Mouse (Mus musculus) midbrain, embryonic 10.5 days (tissue): ENCODE data around the gene Kpnb1. TPM values are rescaled to one million over a fixed set of nuclear protein-coding genes. Genes with fewer than 3 reads are reported as not detected.

Source experiments
- DNase-seq: peaks from one replicate; pipeline ENCODE4 v3.0.0-alpha.2; 2017; ENCODE audit warnings: low spot score
- H3K27ac ChIP-seq: fragments of 300-500 bp; sonication (generic); replicated peaks from 2 replicates; pipeline ENCODE4 v1.5.1; 2016; ENCODE audit warnings: mild to moderate bottlenecking
- H3K27me3 ChIP-seq: fragments of 300-500 bp; sonication (generic); 2 replicates; pipeline ENCODE4 v1.6.1; 2016; ENCODE audit warnings: low read depth, mild to moderate bottlenecking; ENCODE audit not compliant: poor library complexity, severe bottlenecking
- H3K36me3 ChIP-seq: fragments of 300-500 bp; sonication (generic); 2 replicates; pipeline ENCODE4 v1.6.1; 2016; ENCODE audit warnings: mild to moderate bottlenecking, moderate library complexity
- H3K4me1 ChIP-seq: fragments of 300-500 bp; sonication (generic); 2 replicates; pipeline ENCODE4 v1.6.1; 2016
- H3K4me3 ChIP-seq: fragments of 300-500 bp; sonication (generic); 2 replicates; pipeline ENCODE4 v1.5.1; 2016; ENCODE audit warnings: mild to moderate bottlenecking, moderate library complexity
- H3K9me3 ChIP-seq: fragments of 300-500 bp; sonication (generic); replicated peaks from 2 replicates; pipeline ENCODE4 v1.6.1; 2016; ENCODE audit warnings: mild to moderate bottlenecking
- WGBS: fragments of 180-500 bp; shearing (Covaris S2); methylation state at CpG from one replicate; pipeline ENCODE4 v1.1.7; 2016; 5-methylcytosine and 5-hydroxymethylcytosine counted together
- polyA plus RNA-seq: library from polyadenylated mRNA; unstranded; fragments of >200 nt; fragmentation: Nextera tagmentation; extraction: Ambion mirVana; gene quantifications from 2 replicates; pipeline ENCODE4 v1.2.1, GENCODE M21; 2016

Gene Kpnb1
- polyA plus RNA-seq, 1 experiment from 2014 or later: 95.7 TPM

DNA sequence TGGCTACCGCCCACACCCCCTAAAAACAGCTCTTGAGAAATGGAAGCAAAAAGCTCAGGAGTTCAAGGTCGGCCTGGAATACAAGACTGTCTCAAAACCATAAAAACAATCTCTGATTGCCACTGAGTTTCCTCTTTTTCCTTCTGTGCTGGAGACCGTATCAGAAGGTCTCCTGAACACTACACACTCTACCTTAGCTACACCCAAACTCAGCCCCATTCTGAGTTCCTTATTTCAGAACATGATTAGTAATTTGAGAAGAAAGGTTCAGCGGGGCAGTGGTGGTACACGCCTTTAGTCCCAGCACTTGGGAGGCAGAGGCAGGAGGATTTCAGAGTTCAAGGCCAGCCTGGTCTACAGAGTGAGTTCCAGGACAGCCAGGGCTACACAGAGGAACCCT, 6.6 kb downstream of the Kpnb1 start:
- H3K4me1 ChIP-seq: peaks cover 23% of the 10 kb centered on the region
- H3K27me3 ChIP-seq: no peaks in the 10 kb centered on the region
- no peak overlapping the region for H3K4me3 ChIP-seq
- 91% methylated on average over 5 of the region's 5 CpGs for WGBS
- H3K9me3 ChIP-seq: no peaks in the 10 kb centered on the region
- DNase-seq: no peak
- no peak overlapping the region for H3K27ac ChIP-seq
- H3K36me3 ChIP-seq: peaks cover 100% of the 10 kb centered on the region

DNA sequence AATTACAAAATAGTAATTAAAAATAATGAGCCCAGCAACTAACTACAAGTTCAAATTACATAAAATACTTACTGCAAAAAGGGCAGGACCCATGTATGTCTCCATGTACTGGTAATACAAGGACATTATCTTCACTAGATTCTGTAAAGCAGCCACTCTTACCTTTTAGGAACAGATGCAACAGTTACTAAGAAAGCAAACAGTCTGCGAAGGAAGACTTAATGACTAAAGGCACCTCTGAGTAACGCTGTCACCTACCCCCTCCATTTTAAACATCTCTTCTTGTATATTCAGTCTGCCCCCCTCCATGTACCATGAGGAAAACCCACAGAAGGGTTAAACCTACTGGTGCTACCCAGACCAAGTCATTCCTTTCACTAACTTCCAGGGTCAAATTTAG, 9.5 kb downstream of the Kpnb1 start:
- Histone ChIP-seq H3K27me3 (no peaks in the 10 kb centered on the region), H3K9me3 (no peaks in the 10 kb centered on the region), H3K4me1 (no peaks in the 10 kb centered on the region), H3K4me3 (no peak overlapping the region), H3K36me3 (peaks cover 100% of the 10 kb centered on the region), H3K27ac (no peak overlapping the region)
- WGBS: 97% methylated on average over 2 of the region's 2 CpGs
- no peak for DNase-seq

DNA sequence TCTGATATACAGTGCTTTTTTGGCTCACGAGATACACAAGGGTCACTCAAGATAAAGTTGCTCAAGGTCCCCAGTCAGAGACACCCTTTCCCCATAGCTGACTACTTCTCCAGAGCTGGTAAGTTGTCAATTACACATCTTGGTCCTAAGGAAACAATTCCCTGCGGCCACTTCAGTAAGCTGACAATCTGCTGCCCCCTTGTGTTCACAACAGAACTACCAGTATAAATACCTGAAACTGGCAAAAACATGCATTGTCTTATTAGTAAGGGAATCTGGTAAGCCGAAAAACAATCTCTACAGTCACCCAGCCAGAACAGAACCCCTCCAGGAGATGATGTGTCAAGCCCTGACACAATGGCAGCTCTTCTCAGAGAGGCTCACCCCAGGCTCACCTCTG, 10.8 kb downstream of the Kpnb1 start:
- WGBS: 70% methylated on average over 3 of the region's 3 CpGs
- Histone ChIP-seq H3K27ac (no peak overlapping the region), H3K9me3 (no peaks in the 10 kb centered on the region), H3K27me3 (no peaks in the 10 kb centered on the region), H3K4me3 (no peak overlapping the region), H3K36me3 (peaks cover 100% of the 10 kb centered on the region), H3K4me1 (no peaks in the 10 kb centered on the region)
- DNase-seq: peak; percentile 37

DNA sequence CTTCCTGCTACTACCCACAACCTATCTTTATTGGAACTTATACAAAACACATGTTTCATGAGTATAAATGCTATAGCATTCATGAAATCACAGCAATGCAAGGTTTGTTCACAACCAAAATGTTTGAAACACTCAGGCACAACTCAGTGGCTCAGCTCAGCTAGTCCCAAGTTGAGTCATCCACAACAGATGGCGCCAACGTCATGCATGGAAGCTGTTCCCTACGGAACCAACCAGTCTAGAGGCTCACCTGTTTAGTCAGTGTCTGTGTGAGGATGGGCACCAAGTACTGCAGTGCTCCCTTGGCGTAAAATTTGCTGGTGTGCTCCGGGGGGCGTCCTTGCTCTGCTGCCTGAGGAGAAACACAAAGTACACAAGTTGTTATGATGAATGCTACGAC, 12.2 kb downstream of the Kpnb1 start:
- no peak overlapping the region for H3K4me3 ChIP-seq
- WGBS: 95% methylated on average over 7 of the region's 7 CpGs
- H3K27me3 ChIP-seq: no peaks in the 10 kb centered on the region
- peaks cover 100% of the 10 kb centered on the region for H3K36me3 ChIP-seq
- DNase-seq: no peak
- no peak overlapping the region for H3K27ac ChIP-seq
- H3K4me1 ChIP-seq: no peaks in the 10 kb centered on the region
- H3K9me3 ChIP-seq: no peaks in the 10 kb centered on the region

DNA sequence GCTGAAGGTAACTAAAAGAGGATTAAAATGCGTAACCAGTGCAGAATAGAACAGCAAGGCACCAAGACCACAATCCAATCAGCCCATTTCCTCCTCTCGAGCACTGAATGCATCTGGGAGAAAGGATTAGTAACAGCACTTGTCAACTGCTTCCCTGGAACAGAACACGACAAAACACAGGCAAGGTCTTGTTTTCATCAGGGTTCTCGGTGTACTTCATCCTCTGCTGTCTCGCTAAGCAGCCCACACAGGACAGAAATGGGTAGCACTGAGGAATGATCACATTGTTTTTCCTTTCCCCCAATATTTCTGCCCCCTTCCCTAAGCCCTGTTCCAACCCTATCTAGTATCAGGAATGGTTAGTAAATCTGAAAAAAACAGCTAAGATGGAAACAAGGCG, 27.3 kb downstream of the Kpnb1 start:
- H3K4me3 ChIP-seq: no peak overlapping the region
- no peaks in the 10 kb centered on the region for H3K27me3 ChIP-seq
- no peak overlapping the region for H3K27ac ChIP-seq
- DNase-seq: no peak
- no peaks in the 10 kb centered on the region for H3K4me1 ChIP-seq
- H3K36me3 ChIP-seq: peaks cover 100% of the 10 kb centered on the region
- H3K9me3 ChIP-seq: no peaks in the 10 kb centered on the region
- 71% methylated on average over 6 of the region's 6 CpGs for WGBS

DNA sequence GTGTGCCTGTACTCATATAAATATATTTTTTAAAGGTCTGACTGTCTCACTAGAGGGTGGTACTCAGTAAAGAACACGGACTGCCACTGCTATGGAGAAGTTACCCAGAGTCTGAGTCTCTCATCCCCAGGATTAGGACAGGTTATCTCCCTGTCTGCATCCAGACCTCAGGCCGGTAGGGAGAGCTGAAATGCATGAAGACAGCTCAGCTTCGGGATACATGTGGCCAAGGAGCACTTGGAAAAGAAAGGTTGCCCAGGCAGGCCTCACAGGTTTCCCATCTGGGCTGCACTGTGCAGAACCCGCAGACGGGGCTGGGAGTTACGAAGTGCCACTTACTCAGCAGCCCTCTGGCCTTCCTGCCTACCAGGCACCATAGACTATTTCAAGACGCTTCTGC, 30.7 kb downstream of the Kpnb1 start:
- 84% methylated on average over 7 of the region's 7 CpGs for WGBS

DNA sequence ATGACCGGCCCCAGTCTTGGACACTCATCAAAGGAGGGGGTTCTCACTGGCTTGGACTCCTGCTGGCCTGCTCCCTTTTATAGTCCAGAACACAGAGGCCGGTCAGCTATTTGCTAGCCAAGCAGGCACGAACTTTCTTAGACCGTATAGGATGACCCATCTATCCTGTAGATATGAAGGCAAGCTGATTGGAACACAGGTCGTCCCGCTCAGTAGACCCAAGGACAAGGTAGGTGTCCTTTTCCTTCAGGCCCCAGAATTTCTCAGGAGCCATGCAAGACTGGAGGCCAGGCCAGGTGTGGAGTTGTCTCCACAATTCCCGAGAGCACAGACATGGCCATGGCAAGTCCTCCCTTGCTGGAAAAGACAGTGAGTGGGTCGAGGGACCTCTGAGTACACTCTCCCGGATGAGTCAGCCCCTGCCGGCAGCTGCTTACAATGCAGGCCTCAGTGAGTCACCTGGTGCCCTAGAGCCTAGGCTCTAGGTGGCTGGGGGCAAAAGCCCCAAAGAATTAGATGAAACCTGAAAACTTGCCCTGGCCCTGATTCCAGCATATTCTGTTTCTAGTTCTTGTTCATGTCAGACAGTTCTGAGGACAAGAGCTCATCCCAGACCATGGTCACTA, 34.9 kb downstream of the Kpnb1 start:
- Histone ChIP-seq H3K27ac (peak overlapping the region; percentile 53), H3K36me3 (peaks cover 46% of the 10 kb centered on the region), H3K9me3 (no peaks in the 10 kb centered on the region), H3K27me3 (peaks cover 29% of the 10 kb centered on the region), H3K4me1 (peaks cover 48% of the 10 kb centered on the region), H3K4me3 (peak overlapping the region; percentile 66)
- peak; percentile 33 for DNase-seq
- 20% methylated on average over 10 of the region's 10 CpGs for WGBS

More for the DNA sequence above, 30.7 kb downstream of the Kpnb1 start:
- Histone ChIP-seq H3K4me3 (no peak overlapping the region), H3K27ac (no peak overlapping the region), H3K9me3 (no peaks in the 10 kb centered on the region), H3K27me3 (peaks cover 4% of the 10 kb centered on the region; the same call in 1 of the 2 replicates), H3K36me3 (peaks cover 87% of the 10 kb centered on the region), H3K4me1 (peaks cover 18% of the 10 kb centered on the region)
- DNase-seq: no peak

DNA sequence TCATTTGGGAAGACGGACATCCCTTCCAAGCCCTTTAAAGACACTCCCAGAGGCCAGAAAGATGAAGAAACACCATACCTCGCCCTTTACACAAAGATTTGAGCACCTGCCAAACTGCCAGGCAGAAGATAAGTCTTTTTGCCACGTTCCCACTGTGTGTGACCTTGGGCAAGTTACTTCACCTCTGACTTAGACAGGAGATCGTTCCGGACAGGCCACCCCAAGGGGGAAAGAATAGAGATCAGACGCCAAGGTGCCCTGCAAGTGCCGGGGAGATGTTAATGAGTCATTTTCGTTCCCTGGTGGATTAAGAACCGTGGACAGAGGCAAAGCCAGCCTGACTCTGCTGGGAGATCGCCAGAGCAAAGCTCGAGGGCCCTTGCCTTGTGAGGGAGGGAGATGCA, 35.7 kb downstream of the Kpnb1 start:
- peak; percentile 45 for DNase-seq
- Histone ChIP-seq H3K9me3 (no peaks in the 10 kb centered on the region), H3K27me3 (peaks cover 36% of the 10 kb centered on the region), H3K36me3 (peaks cover 42% of the 10 kb centered on the region), H3K4me1 (peaks cover 48% of the 10 kb centered on the region), H3K4me3 (peak overlapping the region; percentile 66), H3K27ac (peak overlapping the region; percentile 53)
- under 1% methylated on average over 11 of the region's 11 CpGs for WGBS

DNA sequence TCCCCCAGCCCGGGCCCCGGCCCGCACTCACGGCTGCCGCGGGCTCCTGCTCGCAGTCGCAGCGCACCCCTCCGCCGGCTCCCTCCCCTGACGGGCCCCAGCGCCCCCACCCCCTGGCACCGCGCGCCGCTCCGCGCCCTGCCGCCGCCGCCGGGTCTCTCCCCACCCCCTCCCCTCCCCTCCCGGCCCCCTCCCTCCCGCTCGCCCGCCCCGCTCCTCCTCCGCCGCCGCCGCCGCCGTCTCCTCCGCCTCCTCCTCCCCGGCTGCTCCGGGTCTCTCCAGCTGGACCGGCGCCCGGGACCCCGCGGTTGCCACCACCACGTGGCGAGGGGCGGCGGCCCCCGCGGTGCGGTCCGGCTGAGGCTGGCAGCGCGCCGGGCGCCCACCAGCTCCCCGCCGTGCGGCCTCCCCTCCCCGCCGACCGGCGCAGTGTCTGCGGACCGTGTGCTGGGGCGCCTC, 36.3 kb downstream of the Kpnb1 start, which contains the start of gene Tbkbp1:
Gene Tbkbp1 (minus strand): TSS at position 153 of the 459 bp plus-strand sequence.
- peaks cover 36% of the 10 kb centered on the region for H3K36me3 ChIP-seq
- no peaks in the 10 kb centered on the region for H3K9me3 ChIP-seq
- DNase-seq: no peak
- WGBS: 1% methylated on average over 37 of the region's 64 CpGs
- peak within 1 kb of the TSS; percentile 66 for H3K4me3 ChIP-seq
- H3K27me3 ChIP-seq: peaks cover 36% of the 10 kb centered on the region
- peak within 1 kb of the TSS; percentile 96 for H3K27ac ChIP-seq
- H3K4me1 ChIP-seq: peaks cover 52% of the 10 kb centered on the region

DNA sequence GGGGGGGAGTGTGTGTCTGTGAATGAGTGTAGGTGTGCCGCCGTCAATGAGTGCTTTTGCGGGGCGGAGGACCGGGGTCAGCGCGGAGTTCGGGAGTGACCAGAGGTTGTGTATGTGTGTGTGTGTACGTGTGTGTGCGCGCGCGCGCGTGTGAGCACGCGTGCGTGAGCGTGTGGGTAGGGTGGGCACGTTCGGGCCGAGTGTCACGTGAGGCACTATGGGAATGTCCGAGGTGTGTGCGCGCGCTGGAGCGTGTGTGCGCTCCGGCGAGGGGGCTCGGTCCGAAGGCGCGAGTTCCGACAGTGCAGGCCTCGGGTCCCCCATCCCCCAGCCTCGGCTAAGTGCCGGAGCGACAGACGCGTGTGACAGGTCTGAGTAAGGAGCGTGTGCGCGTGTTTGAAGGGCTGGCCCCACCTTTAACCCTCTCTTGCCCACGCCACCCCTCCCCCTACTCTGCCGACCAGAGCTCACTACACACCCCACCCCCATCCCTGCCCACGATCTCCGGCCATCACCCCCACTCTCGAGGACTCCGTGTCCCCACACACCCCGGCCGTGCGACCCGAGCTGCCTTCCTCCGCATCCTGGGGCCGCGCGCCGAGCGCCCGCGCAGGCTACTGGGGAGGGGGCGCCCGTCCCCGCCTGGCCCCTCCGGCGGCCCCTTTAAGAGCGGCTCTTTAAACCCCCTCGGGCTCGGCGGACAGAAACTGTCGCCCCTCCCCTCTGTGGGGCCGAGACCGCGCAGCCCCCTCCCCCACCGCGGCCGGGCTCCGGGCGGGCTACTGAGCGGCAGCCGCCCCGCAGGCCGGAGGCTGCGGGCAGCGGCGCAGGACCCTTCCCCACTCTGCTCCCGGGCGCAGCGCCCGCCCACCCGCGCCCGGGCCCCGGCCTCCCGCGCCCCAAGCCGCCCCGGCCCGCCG, 37.0 kb downstream of the Kpnb1 start:
- Histone ChIP-seq H3K4me3 (peak overlapping the region; percentile 66), H3K27me3 (peaks cover 36% of the 10 kb centered on the region), H3K27ac (peak overlapping the region; percentile 96), H3K4me1 (peaks cover 54% of the 10 kb centered on the region), H3K9me3 (no peaks in the 10 kb centered on the region), H3K36me3 (peaks cover 35% of the 10 kb centered on the region)
- peak; percentile 86 for DNase-seq
- 2% methylated on average over 94 of the region's 102 CpGs for WGBS

DNA sequence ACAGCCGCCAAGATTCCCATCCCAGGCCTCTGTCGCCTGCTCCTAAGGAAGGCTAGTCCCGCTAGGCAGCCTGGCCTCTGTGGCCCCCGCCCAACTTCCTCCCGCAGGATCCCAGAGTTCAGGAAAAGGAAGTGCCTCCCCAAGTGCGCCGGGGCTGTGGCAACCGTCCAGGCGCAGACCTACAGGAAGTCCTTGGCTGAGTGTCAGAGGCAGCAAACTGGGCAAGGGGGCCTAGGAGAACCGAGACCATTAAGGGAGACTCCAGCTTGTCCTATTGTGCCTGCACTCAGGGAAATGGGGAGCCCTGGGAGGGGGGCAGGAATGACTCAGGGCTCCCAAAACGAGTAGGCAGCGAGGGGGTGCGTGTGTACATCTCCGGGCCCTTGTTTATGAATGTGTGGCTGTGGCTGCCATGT, 37.7 kb downstream of the Kpnb1 start:
- peaks cover 36% of the 10 kb centered on the region for H3K27me3 ChIP-seq
- peak overlapping the region; percentile 66 for H3K4me3 ChIP-seq
- no peaks in the 10 kb centered on the region for H3K9me3 ChIP-seq
- 5% methylated on average over 14 of the region's 14 CpGs for WGBS
- H3K27ac ChIP-seq: peak overlapping the region; percentile 96
- peaks cover 61% of the 10 kb centered on the region for H3K4me1 ChIP-seq
- peaks cover 28% of the 10 kb centered on the region for H3K36me3 ChIP-seq
- peak; percentile 45 for DNase-seq

DNA sequence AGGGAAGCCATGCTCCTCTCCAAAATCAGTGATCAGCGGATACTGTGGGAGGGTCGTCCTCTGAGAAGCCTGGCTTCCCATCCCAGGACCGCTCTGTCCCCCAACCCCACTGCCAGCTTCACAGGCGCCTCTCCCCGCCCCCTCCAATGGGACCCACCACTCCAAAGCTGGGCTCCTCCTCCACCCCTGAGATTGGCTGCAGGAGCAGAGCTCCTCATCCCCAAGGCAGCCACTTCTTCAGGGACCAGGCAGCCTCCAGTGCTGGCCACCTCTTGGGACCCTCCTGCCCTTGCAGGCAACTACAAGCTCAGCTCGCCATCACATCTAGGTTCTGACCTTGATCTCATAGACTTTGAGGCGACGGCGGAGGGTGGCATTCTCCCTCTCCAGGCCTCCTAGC, 38.7 kb downstream of the Kpnb1 start:
- no peak for DNase-seq
- 17% methylated on average over 9 of the region's 9 CpGs for WGBS
- H3K4me3 ChIP-seq: peak overlapping the region; percentile 66
- peak overlapping the region; percentile 96; the same call in 1 of the 2 replicates for H3K27ac ChIP-seq
- peaks cover 36% of the 10 kb centered on the region for H3K27me3 ChIP-seq
- peaks cover 62% of the 10 kb centered on the region for H3K4me1 ChIP-seq
- peaks cover 22% of the 10 kb centered on the region; the same call in 1 of the 2 replicates for H3K36me3 ChIP-seq
- no peaks in the 10 kb centered on the region for H3K9me3 ChIP-seq
